Mouse (Mus musculus) left cerebral cortex, postnatal 10 days (tissue): ENCODE data around the gene Gm3839. TPM values are rescaled to one million over a fixed set of nuclear protein-coding genes. Genes with fewer than 3 reads are reported as not detected.
A peak's percentile ranks its signal among the peaks of the same experiment; 100 is the strongest.
"Not testable (repeated sequence)": the region's sequence is repeated elsewhere in the genome, so short reads cannot be mapped to it uniquely, and the experiment has no call there.

Experiments used
- DNase-seq, 2 experiments: peaks; one replicate each; pipeline ENCODE4 v3.0.0; 2021 to 2022; ENCODE audit warnings: low spot score in 2 of 2, mixed read lengths in 1 of 2; ENCODE audit errors: extremely low spot score in 1 of 2
- intact Hi-C: fragments of 180-260 bp; cut with DNase I; formaldehyde crosslinking; loops from one replicate; pipeline ENCODE4 v1.15.1; 2025
- microRNA-seq: library from miRNA; unstranded; fragments of <30 nt; microRNA quantifications from one replicate; pipeline ENCODE4 v1.2.0, GENCODE M21; 2022
- total RNA-seq, 2 experiments: library from RNA; stranded (reverse); gene quantifications; 2 replicates each; pipeline ENCODE4 v1.2.3; 2021

Gm3839 gene
- under 1 TPM; 0.43 to 0.71 TPM for total RNA-seq

GRCm38 (mm10) chr14:11356626-11357025 is at the start of gene Gm3839:
Gene Gm3839 (minus strand): TSS chr14:11356726.
- DNase-seq, intact Hi-C loops: not testable (repeated sequence)

- intact Hi-C loops, result no loop called here
- DNase-seq, result no peak
These were observed 49.1 kb upstream of the Gm3839 start for GRCm38 (mm10) chr14:11405661-11406060.

- no peak for DNase-seq
- intact Hi-C loops, result no loop called here
These were observed 21.3 kb upstream of the Gm3839 start for GRCm38 (mm10) chr14:11377846-11378245.

- intact Hi-C loops, result no loop called here
- DNase-seq, result no peak
These were observed 18.7 kb upstream of the Gm3839 start for GRCm38 (mm10) chr14:11375225-11375624.

GRCm38 (mm10) chr14:11346086-11346485 is 10.4 kb downstream of the Gm3839 start:
- no peak for DNase-seq
- intact Hi-C loops, result no loop called here

GRCm38 (mm10) chr14:11329993-11330392 is 26.5 kb downstream of the Gm3839 start:
- no peak for DNase-seq

GRCm38 (mm10) chr14:11307079-11307478 is 49.4 kb downstream of the Gm3839 start:
- no peak for DNase-seq
- intact Hi-C loops, result no loop called here

More at GRCm38 (mm10) chr14:11329993-11330392, 26.5 kb downstream of the Gm3839 start:
- intact Hi-C loops, result no loop called here

GRCm38 (mm10) chr14:11287956-11288355 is 68.6 kb downstream of the Gm3839 start:
- intact Hi-C loops, DNase-seq: not testable (repeated sequence)

GRCm38 (mm10) chr14:11257161-11257705 is 99.3 kb downstream of the Gm3839 start:
- DNase-seq, result peak in 1 of 2 experiments; percentile 22
- intact Hi-C loops, result no loop called here

- intact Hi-C loops, result no loop called here
- DNase-seq, result no peak
These were observed 108.5 kb downstream of the Gm3839 start for GRCm38 (mm10) chr14:11248053-11248452.

- no peak for DNase-seq
- intact Hi-C loops, result no loop called here
These were observed 112.0 kb downstream of the Gm3839 start for GRCm38 (mm10) chr14:11244546-11244945.

GRCm38 (mm10) chr14:11232086-11232485 is 124.4 kb downstream of the Gm3839 start:
- DNase-seq, result no peak
- intact Hi-C loops, result no loop called here

Small RNAs within 50 kb of the gene (microRNA-seq; reads per million reads assigned to microRNA genes)
- gene Mir5124b, result not detected

Other genes starting within 250 kb of the Gm3839 start
- gene Fhit, start 194.7 kb downstream of the Gm3839 start, total RNA-seq, result 1 to 10 TPM; 4.7 to 5.2 TPM
- 100 to 1,000 TPM; 134 to 135 TPM for gene Ptprg, start 196.8 kb upstream of the Gm3839 start, total RNA-seq